Mouse (Mus musculus) neural tube, embryonic 11.5 days (tissue): ENCODE results near the gene Rhag. TPM values are rescaled to one million over a fixed set of nuclear protein-coding genes. Genes with fewer than 3 reads are reported as not detected.
A peak's percentile ranks its signal among the peaks of the same experiment; 100 is the strongest.

ENCODE experiments used
- ATAC-seq: fragments of 200-750 bp; cut with Nextera tagmentation; 2 replicates; pipeline ENCODE4 v1.8.0; 2017; ENCODE audit warnings: moderate number of reproducible peaks, mild to moderate bottlenecking, moderate TSS enrichment, moderate library complexity; ENCODE audit not compliant: insufficient read depth, low FRiP score, low TSS enrichment
- DNase-seq: peaks from one replicate; pipeline ENCODE4 v3.0.0-alpha.2; 2015; ENCODE audit warnings: low spot score
- H3K27ac ChIP-seq: fragments of 300-500 bp; sonication (generic); 2 replicates; pipeline ENCODE4 v1.5.1; 2014; ENCODE audit warnings: low read depth, mild to moderate bottlenecking, low read length
- H3K27me3 ChIP-seq: fragments of 300-500 bp; sonication (generic); 2 replicates; pipeline ENCODE4 v1.6.1; 2014; ENCODE audit warnings: mild to moderate bottlenecking, low read length, mixed read lengths; ENCODE audit not compliant: control insufficient read depth, insufficient read depth
- H3K36me3 ChIP-seq: fragments of 300-500 bp; sonication (generic); 2 replicates; pipeline ENCODE4 v1.6.1; 2014; ENCODE audit warnings: mild to moderate bottlenecking, low read length, moderate library complexity, mixed read lengths; ENCODE audit not compliant: control insufficient read depth, insufficient read depth
- H3K4me1 ChIP-seq: fragments of 300-500 bp; sonication (generic); 2 replicates; pipeline ENCODE4 v1.6.1; 2014; ENCODE audit warnings: low read length, mixed read lengths; ENCODE audit not compliant: control insufficient read depth, insufficient read depth
- H3K4me2 ChIP-seq: fragments of 300-500 bp; sonication (generic); 2 replicates; pipeline ENCODE4 v1.6.1; 2014; ENCODE audit warnings: low read depth, mild to moderate bottlenecking, moderate library complexity
- H3K4me3 ChIP-seq: fragments of 300-500 bp; sonication (generic); 2 replicates; pipeline ENCODE4 v1.5.1; 2014; ENCODE audit warnings: low read depth, low read length
- H3K9ac ChIP-seq: fragments of 300-500 bp; sonication (generic); 2 replicates; pipeline ENCODE4 v1.6.1; 2014; ENCODE audit warnings: mild to moderate bottlenecking, low read length
- H3K9me3 ChIP-seq: fragments of 300-500 bp; sonication (generic); 2 replicates; pipeline ENCODE4 v1.6.1; 2016; ENCODE audit warnings: low read length; ENCODE audit not compliant: control insufficient read depth
- WGBS: fragments of 180-500 bp; shearing (Covaris S2); extraction: QIAGEN DNeasy Blood & Tissue Kit; methylation state at CpG from one replicate; pipeline ENCODE4 v1.1.7; 2014; 5-methylcytosine and 5-hydroxymethylcytosine counted together
- polyA plus RNA-seq: library from polyadenylated mRNA; unstranded; fragments of >200 nt; fragmentation: Nextera tagmentation; extraction: Ambion mirVana; gene quantifications from 2 replicates; pipeline ENCODE4 v1.2.1, GENCODE M21; 2014

Rhag gene
- polyA plus RNA-seq = 4.4 and 6.9 TPM in 2 replicates

DNA sequence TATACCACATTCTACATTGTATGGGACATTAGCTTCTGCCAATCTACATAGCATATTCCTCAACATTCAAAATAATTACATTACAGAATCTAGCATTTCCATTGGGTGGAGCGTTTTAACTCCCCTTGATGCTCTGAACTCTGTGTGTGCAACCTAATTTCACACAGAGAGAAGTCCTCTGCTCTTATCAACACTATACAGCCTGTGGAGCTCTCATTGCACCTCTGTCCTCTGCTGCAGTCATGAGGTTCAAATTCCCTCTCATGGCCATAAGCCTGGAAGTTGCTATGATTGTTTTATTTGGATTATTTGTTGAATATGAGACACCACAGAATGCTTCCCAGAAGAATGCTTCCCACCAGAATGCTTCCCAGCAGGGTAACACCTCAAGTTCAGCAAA is at the start of gene Rhag:
Rhag (plus strand) TSS at position 193 of the 400 bp plus-strand sequence.
- Histone ChIP-seq H3K4me1 (no peaks in the 10 kb centered on the region), H3K36me3 (no peaks in the 10 kb centered on the region)

DNA sequence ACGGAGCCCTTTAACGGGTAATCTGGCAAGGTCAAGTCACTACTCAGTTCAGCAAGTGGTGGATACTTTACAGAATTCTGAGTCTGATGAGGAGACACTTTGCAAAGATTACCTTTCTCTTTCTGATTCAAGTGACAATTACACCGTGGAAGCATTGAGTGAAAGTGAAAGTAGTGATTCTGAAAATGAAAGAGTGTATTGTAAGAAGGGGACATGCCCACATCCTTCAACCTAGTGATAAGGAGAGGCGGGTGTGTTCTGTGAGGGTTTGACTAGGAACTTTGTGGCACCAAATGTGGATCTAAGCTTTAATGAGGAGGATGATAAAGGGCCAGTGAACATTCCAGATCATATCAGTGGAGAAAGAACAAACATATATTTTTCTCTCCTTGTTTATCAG is 47.3 kb upstream of the Rhag start:
- H3K9me3 ChIP-seq = no peaks in the 10 kb centered on the region
- WGBS = 86% methylated on average over 4 of the region's 4 CpGs

More for the DNA sequence above, at the start of gene Rhag:
- no peak for DNase-seq
- Histone ChIP-seq H3K4me2 (no peak within 1 kb of the TSS), H3K9ac (no peak within 1 kb of the TSS), H3K27ac (no peak within 1 kb of the TSS), H3K27me3 (no peaks in the 10 kb centered on the region), H3K9me3 (no peaks in the 10 kb centered on the region), H3K4me3 (no peak within 1 kb of the TSS)
- no peak for ATAC-seq
- WGBS = 73% methylated on average over 1 of the region's 1 CpGs

DNA sequence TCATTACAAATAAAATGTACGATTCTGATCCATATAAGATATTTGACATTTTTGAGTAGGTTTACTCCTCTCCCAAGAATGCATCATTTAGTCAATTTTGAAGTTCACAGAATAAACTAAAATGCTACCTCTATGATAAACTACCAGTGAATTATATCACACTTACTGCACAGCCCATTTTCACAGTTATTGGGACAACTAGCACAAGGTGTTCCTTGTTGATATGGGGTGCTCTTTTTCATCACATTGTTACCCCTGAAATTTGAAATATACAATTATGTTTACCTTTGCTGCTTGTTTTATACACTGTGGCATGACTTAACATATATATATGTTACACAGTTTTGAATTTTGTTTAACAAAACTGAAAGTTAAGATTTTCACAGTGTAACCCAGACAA is 43.8 kb upstream of the Rhag start:
- ATAC-seq = no peak
- no peak for DNase-seq
- 77% methylated on average over 1 of the region's 1 CpGs for WGBS
- Histone ChIP-seq H3K9ac (no peak overlapping the region), H3K27me3 (no peaks in the 10 kb centered on the region), H3K36me3 (no peaks in the 10 kb centered on the region), H3K9me3 (no peaks in the 10 kb centered on the region), H3K27ac (no peak overlapping the region), H3K4me1 (no peaks in the 10 kb centered on the region), H3K4me2 (no peak overlapping the region), H3K4me3 (no peak overlapping the region)

More for the DNA sequence above, 47.3 kb upstream of the Rhag start:
- Histone ChIP-seq H3K4me2 (no peak overlapping the region), H3K4me3 (no peak overlapping the region), H3K36me3 (no peaks in the 10 kb centered on the region), H3K4me1 (no peaks in the 10 kb centered on the region), H3K27ac (no peak overlapping the region), H3K9ac (no peak overlapping the region), H3K27me3 (no peaks in the 10 kb centered on the region)
- no peak for ATAC-seq
- DNase-seq = no peak

DNA sequence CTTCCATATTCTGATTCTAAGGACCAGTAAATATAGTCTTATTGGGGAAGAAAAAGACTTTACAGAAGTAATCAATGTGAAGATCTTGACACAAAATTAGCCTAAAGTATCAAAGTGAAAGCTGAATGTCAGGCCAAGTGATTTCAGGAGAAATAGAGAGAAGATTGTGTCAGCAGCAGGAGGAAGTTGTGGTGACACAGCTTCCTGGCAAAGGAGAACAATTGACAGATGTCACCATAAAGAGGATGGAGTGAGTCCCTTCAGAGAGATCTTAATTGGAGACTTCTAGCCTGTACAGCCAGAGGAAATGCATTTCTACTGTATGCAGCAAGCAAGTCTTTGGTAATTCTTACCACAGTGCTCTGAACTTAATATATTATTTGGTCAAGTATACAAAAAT is 21.0 kb upstream of the Rhag start:
- Histone ChIP-seq H3K36me3 (no peaks in the 10 kb centered on the region), H3K9ac (no peak overlapping the region), H3K4me1 (no peaks in the 10 kb centered on the region), H3K4me3 (no peak overlapping the region), H3K9me3 (no peaks in the 10 kb centered on the region), H3K27me3 (no peaks in the 10 kb centered on the region), H3K4me2 (no peak overlapping the region), H3K27ac (no peak overlapping the region)
- DNase-seq (no peak), ATAC-seq (no peak)

DNA sequence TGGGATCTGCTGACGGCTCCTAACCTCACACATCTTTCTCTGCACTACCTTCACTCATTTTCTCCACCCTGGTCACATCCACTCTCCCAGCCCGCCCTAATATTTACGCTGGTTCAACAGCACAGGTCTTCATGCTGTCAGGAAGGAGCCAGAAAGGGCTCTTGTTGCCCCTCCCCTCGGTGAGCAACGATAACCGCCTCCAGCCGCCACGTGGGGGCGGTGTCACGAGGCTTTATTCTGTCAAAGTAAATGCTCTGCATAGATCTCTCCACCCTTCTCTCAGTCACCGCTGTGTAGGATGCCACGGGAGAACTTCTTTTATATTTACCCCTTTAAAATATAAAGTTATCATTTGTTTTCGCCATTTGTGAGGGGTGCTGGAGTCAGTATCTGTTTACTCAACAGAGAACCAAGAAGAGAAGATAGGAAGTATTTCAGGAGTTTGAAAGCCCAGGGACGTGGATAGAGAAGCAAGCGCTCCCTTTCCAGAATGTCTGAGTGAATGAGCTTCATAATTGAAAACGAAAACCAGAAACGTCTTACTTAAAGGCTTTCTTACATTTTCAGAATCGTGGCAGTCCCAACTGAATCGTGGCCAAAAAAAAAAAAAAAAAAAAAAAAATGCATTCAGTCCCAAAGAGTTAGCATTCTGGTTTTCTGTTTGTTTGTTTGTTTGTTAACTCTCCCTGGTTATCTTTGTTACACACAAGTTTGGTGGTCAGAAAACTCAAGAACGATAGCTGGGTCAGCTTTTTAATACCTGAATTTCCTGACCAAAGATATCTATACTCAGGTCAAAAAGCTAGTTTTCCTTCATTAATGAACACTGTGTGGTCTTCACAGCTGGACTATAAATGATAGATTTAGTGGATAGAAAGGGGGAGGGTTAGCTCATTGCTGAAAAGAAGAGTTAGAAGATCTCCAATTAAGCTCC is 16.7 kb upstream of the Rhag start:
- H3K36me3 ChIP-seq = no peaks in the 10 kb centered on the region
- no peak overlapping the region for H3K27ac ChIP-seq
- H3K4me2 ChIP-seq = no peak overlapping the region
- no peak for ATAC-seq
- no peaks in the 10 kb centered on the region for H3K4me1 ChIP-seq
- H3K27me3 ChIP-seq = no peaks in the 10 kb centered on the region
- DNase-seq = peak; percentile 41
- WGBS = 60% methylated on average over 20 of the region's 20 CpGs
- no peak overlapping the region for H3K9ac ChIP-seq
- no peak overlapping the region for H3K4me3 ChIP-seq
- H3K9me3 ChIP-seq = no peaks in the 10 kb centered on the region

DNA sequence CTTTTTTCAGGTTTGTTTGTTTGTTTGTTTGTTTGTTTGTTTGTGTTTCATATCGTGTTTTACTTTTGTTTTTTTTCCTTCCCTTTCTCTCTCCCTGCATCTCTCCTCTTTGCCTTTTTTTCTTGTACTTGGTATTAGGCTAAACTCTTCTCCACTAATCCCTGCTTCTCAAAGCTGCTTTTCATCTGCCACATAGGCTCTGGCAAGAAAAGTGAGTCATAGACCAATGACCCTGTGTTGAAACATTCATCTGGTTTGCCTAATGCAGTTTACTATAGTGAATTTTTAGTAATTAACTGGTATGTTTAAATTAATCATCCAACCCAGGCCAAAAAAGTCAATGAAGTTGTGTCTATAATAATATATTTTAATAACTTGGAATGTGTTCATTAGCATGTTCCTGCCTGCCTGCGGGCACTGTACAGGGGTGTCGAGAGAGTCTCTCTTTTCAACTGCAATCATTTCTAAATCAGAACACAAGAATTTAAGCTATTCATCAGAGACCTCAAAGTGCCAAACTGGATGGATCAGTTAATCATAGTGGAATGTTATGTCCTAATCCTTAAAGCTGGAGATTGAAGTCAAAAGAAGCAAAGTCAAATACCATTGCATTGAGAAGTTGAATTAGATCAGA is 8.1 kb upstream of the Rhag start:
- no peak for ATAC-seq
- no peaks in the 10 kb centered on the region for H3K9me3 ChIP-seq
- no peaks in the 10 kb centered on the region for H3K36me3 ChIP-seq
- no peak overlapping the region for H3K4me3 ChIP-seq
- H3K27me3 ChIP-seq = no peaks in the 10 kb centered on the region
- no peak overlapping the region for H3K9ac ChIP-seq
- no peak for DNase-seq
- no peaks in the 10 kb centered on the region for H3K4me1 ChIP-seq
- no peak overlapping the region for H3K4me2 ChIP-seq
- 87% methylated on average over 3 of the region's 3 CpGs for WGBS
- no peak overlapping the region for H3K27ac ChIP-seq

DNA sequence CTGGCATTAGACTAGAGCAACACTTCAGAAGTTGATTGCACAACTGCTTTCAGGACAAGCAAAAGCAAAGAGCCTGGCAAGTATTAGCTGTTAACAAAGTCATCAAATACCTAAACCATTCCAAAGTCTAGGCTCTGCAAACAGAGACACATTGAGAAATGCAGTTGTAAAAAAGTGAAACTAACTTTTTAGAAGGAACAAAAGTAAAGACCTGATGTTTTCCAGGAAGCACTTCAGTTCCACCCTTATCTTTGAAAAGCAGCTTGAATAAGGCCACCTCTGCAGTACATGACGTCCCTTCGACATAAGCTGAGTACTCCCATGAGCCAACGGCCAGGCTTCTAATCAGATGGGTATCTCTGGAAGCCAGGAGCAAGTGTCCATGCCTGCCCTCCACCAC is 4.4 kb upstream of the Rhag start:
- H3K4me1 ChIP-seq = no peaks in the 10 kb centered on the region
- no peak overlapping the region for H3K9ac ChIP-seq
- 80% methylated on average over 3 of the region's 3 CpGs for WGBS
- H3K9me3 ChIP-seq = no peaks in the 10 kb centered on the region
- DNase-seq (no peak), ATAC-seq (no peak)
- no peak overlapping the region for H3K4me3 ChIP-seq
- H3K27ac ChIP-seq = no peak overlapping the region
- H3K27me3 ChIP-seq = no peaks in the 10 kb centered on the region
- H3K36me3 ChIP-seq = no peaks in the 10 kb centered on the region
- no peak overlapping the region for H3K4me2 ChIP-seq

DNA sequence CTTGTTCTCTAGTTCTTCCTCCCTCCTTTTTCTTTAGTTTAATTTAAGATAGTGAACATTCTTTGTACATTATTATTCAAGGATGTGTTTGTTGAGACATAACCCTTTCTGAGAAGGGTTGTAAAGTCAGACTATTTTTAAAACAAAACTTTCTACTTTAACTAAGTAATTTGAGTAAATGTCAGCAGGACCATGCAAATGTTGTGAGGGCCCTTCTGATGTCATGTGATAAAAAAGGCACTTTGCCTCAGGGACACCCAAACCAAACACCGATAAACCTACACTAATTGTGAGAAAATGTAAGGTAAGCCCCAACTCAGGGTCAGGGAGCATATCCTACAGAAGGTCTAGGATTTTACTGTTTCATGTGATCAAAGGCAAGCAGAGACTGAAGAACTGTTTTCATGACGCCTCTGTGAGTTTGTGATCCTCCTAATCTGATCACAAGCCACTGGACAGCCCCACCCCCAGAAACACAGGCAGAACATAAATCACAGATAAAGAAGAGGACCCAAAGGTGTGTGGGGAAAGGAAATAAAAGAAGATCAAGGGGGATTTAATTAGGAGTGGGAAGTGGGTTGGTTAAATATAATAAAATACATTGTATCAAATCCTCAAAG is 3.9 kb upstream of the Rhag start, which contains the start of gene Crisp2:
Crisp2 (minus strand) TSS at position 51 of the 620 bp plus-strand sequence.
- Histone ChIP-seq H3K27me3 (no peaks in the 10 kb centered on the region), H3K4me3 (no peak within 1 kb of the TSS), H3K9me3 (no peaks in the 10 kb centered on the region), H3K4me2 (no peak within 1 kb of the TSS), H3K9ac (no peak within 1 kb of the TSS), H3K4me1 (no peaks in the 10 kb centered on the region), H3K27ac (no peak within 1 kb of the TSS), H3K36me3 (no peaks in the 10 kb centered on the region)
- 68% methylated on average over 2 of the region's 2 CpGs for WGBS
- DNase-seq (no peak), ATAC-seq (no peak)
